ENCODE assay signal across 7 mouse cellular contexts in genomic region chr2:83813273-83813892, GRCm38 (mm10). TPM values are rescaled to one million over a fixed set of nuclear protein-coding genes. Genes with fewer than 3 reads are reported as not detected.
A peak's percentile ranks its signal among the peaks of the same experiment; 100 is the strongest.
DNase-seq lines count a peak whose midpoint lies in the region; ATAC-seq lines count a peak whose summit lies in the region.

No protein-coding gene starts in this region.

- H3K4me2 ChIP-seq in liver, embryonic 11.5 days: peak overlapping the region; percentile 79
- H3K4me2 ChIP-seq in hindbrain, embryonic 16.5 days (ENCODE audit: low read length): peak overlapping the region; percentile 64
- H3K4me2 ChIP-seq in neural tube, embryonic 12.5 days (replicated peaks): peak overlapping the region; percentile 65

- H3K4me3 ChIP-seq in liver, embryonic 11.5 days (ENCODE audit: low read depth, low read length): peak overlapping the region; percentile 58
- peak overlapping the region; percentile 67 for H3K4me3 ChIP-seq in hindbrain, embryonic 16.5 days (ENCODE audit: low read length)
- peak overlapping the region; percentile 88 for H3K4me3 ChIP-seq in neural tube, embryonic 12.5 days

- no peak overlapping the region for H3K27ac ChIP-seq in liver, embryonic 11.5 days (ENCODE audit: low read depth, low read length)
- H3K27ac ChIP-seq in hindbrain, embryonic 16.5 days (ENCODE audit: low read depth, low read length): peak overlapping the region; percentile 94
- H3K27ac ChIP-seq in neural tube, embryonic 12.5 days: peak overlapping the region; percentile 90; the same call in 1 of the 2 replicates

- 18% methylated on average over 10 of the region's 10 CpGs for WGBS in liver, embryonic 11.5 days
- 9% methylated on average over 10 of the region's 10 CpGs for WGBS in hindbrain, embryonic 16.5 days
- 11% methylated on average over 10 of the region's 10 CpGs for WGBS in neural tube, embryonic 12.5 days

- no peak overlapping the region for H3K9ac ChIP-seq in liver, embryonic 11.5 days (ENCODE audit: low read depth, low read length)
- H3K9ac ChIP-seq in hindbrain, embryonic 16.5 days (ENCODE audit: low read depth, low read length): peak overlapping the region; percentile 81
- H3K9ac ChIP-seq in neural tube, embryonic 12.5 days: peak overlapping the region; percentile 90

- no peak for ATAC-seq in liver, embryonic 11.5 days (replicated peaks; ENCODE audit: low FRiP score)
- ATAC-seq in hindbrain, embryonic 16.5 days: peak; percentile 48; the same call in 1 of the 2 replicates
- peak; percentile 41; the same call in 1 of the 2 replicates for ATAC-seq in neural tube, embryonic 12.5 days (ENCODE audit: low FRiP score, low read depth)

- no peaks in the 10 kb centered on the region for H3K4me1 ChIP-seq in liver, embryonic 11.5 days (replicated peaks; ENCODE audit: control insufficient read depth, insufficient read depth, low read length)
- peaks cover 11% of the 10 kb centered on the region for H3K4me1 ChIP-seq in hindbrain, embryonic 16.5 days (ENCODE audit: control insufficient read depth, insufficient read depth, low read depth, low read length)
- H3K4me1 ChIP-seq in neural tube, embryonic 12.5 days: peaks cover 8% of the 10 kb centered on the region

- H3K27me3 ChIP-seq in liver, embryonic 11.5 days (replicated peaks; ENCODE audit: control insufficient read depth, insufficient read depth, low read length): peaks cover 27% of the 10 kb centered on the region
- H3K27me3 ChIP-seq in hindbrain, embryonic 16.5 days (replicated peaks; ENCODE audit: control insufficient read depth, insufficient read depth, low read length): no peaks in the 10 kb centered on the region
- H3K27me3 ChIP-seq in neural tube, embryonic 12.5 days (replicated peaks): peaks cover 2% of the 10 kb centered on the region; the same call in 1 of the 2 replicates

- no peak for DNase-seq in liver, embryonic 11.5 days (ENCODE audit: low spot score)
- no peak for DNase-seq in liver
- peak; percentile 33 to 54 for DNase-seq in cerebellum, postnatal 25 days
- no peak for DNase-seq in urinary bladder, adult 18-20 months (ENCODE audit: low spot score in 2 of 2)
- DNase-seq in thymus, postnatal 25 days: no peak

- H3K9me3 ChIP-seq in liver, embryonic 11.5 days (ENCODE audit: control insufficient read depth, low read length): no peaks in the 10 kb centered on the region
- H3K9me3 ChIP-seq in hindbrain, embryonic 16.5 days (ENCODE audit: control insufficient read depth, low read length): no peaks in the 10 kb centered on the region
- no peaks in the 10 kb centered on the region for H3K9me3 ChIP-seq in neural tube, embryonic 12.5 days

- no peaks in the 10 kb centered on the region for H3K36me3 ChIP-seq in liver, embryonic 11.5 days (ENCODE audit: control insufficient read depth, insufficient read depth, low read length)
- H3K36me3 ChIP-seq in hindbrain, embryonic 16.5 days (ENCODE audit: control insufficient read depth, insufficient read depth, low read length): no peaks in the 10 kb centered on the region
- H3K36me3 ChIP-seq in neural tube, embryonic 12.5 days: no peaks in the 10 kb centered on the region

RNA-seq across cellular contexts. Expression of gene Fam171b, which starts 0.9 kb away (rescaled TPM):
- polyA plus RNA-seq in liver, embryonic 11.5 days (2014; fragmentation: Nextera tagmentation; extraction: Ambion mirVana): 1.9 and 2.0 TPM in 2 replicates
- 77.1 and 80.4 TPM in 2 replicates for polyA plus RNA-seq in hindbrain, embryonic 16.5 days (2015; fragmentation: Nextera tagmentation; extraction: Ambion mirVana)
- polyA plus RNA-seq in neural tube, embryonic 12.5 days (2016; fragmentation: Nextera tagmentation; extraction: Ambion mirVana): 72.6 and 84.1 TPM in 2 replicates

Comparison
In these comparisons a context has a peak if more than half of its experiments do, and no peak if none do; other contexts are left out.
1. DNase-seq: peak in cerebellum, postnatal 25 days (2 of 2); none in liver, embryonic 11.5 days (single experiment), liver (single experiment), urinary bladder, adult 18-20 months (0 of 2) and thymus, postnatal 25 days (single experiment).
2. RNA of gene Fam171b, which starts 0.9 kb away (polyA plus RNA-seq): 72.6 to 84.1 TPM in neural tube, embryonic 12.5 days and 77.1 to 80.4 TPM in hindbrain, embryonic 16.5 days; 1.9 to 2.0 TPM in liver, embryonic 11.5 days; every median in the first group is over 10 times any median in the second.
3. Peak in every context shown above with its lines, with median percentiles within 50 percentile points of each other: H3K4me2 ChIP-seq and H3K4me3 ChIP-seq.